Mouse (Mus musculus) liver, embryonic 11.5 days (tissue): ENCODE data around the gene B3gnt9. TPM values are rescaled to one million over a fixed set of nuclear protein-coding genes. Genes with fewer than 3 reads are reported as not detected.
"Not testable (repeated sequence)": the region's sequence is repeated elsewhere in the genome, so short reads cannot be mapped to it uniquely, and the experiment has no call there.

ENCODE experiments used
- ATAC-seq: fragments of 200-750 bp; cut with Nextera tagmentation; replicated peaks from 2 replicates; pipeline ENCODE4 v1.8.0; 2017; ENCODE audit warnings: moderate number of reproducible peaks, mild to moderate bottlenecking, moderate TSS enrichment, moderate library complexity; ENCODE audit not compliant: low FRiP score
- DNase-seq: peaks from one replicate; pipeline ENCODE4 v3.0.0-alpha.2; 2017; ENCODE audit warnings: low spot score
- H3K27ac ChIP-seq: fragments of 300-500 bp; sonication (generic); 2 replicates; pipeline ENCODE4 v1.5.1; 2014; ENCODE audit warnings: mild to moderate bottlenecking, low read depth, low read length, control low read depth
- H3K27me3 ChIP-seq: fragments of 300-500 bp; sonication (generic); replicated peaks from 2 replicates; pipeline ENCODE4 v1.6.1; 2014; ENCODE audit warnings: low read length, mixed read lengths; ENCODE audit not compliant: control insufficient read depth, insufficient read depth
- H3K36me3 ChIP-seq: fragments of 300-500 bp; sonication (generic); 2 replicates; pipeline ENCODE4 v1.6.1; 2014; ENCODE audit warnings: mild to moderate bottlenecking, low read length, moderate library complexity, mixed read lengths; ENCODE audit not compliant: control insufficient read depth, insufficient read depth
- H3K4me1 ChIP-seq: fragments of 300-500 bp; sonication (generic); replicated peaks from 2 replicates; pipeline ENCODE4 v1.6.1; 2014; ENCODE audit warnings: low read length, mixed read lengths; ENCODE audit not compliant: control insufficient read depth, insufficient read depth
- H3K4me2 ChIP-seq: fragments of 300-500 bp; sonication (generic); 2 replicates; pipeline ENCODE4 v1.6.1; 2014; ENCODE audit warnings: mild to moderate bottlenecking, control low read depth, moderate library complexity
- H3K4me3 ChIP-seq: fragments of 300-500 bp; sonication (generic); 2 replicates; pipeline ENCODE4 v1.5.1; 2014; ENCODE audit warnings: low read depth, low read length, control low read depth
- H3K9ac ChIP-seq: fragments of 300-500 bp; sonication (generic); 2 replicates; pipeline ENCODE4 v1.6.1; 2014; ENCODE audit warnings: low read depth, low read length, control low read depth
- H3K9me3 ChIP-seq: fragments of 300-500 bp; sonication (generic); 2 replicates; pipeline ENCODE4 v1.6.1; 2016; ENCODE audit warnings: low read length, inconsistent platforms, mixed read lengths; ENCODE audit not compliant: control insufficient read depth
- WGBS: fragments of 180-500 bp; shearing (Covaris S2); extraction: QIAGEN DNeasy Blood & Tissue Kit; methylation state at CpG from one replicate; pipeline ENCODE4 v1.1.7; 2014; 5-methylcytosine and 5-hydroxymethylcytosine counted together
- polyA plus RNA-seq: library from polyadenylated mRNA; unstranded; fragments of >200 nt; fragmentation: Nextera tagmentation; extraction: Ambion mirVana; gene quantifications from 2 replicates; pipeline ENCODE4 v1.2.1, GENCODE M21; 2014

Gene B3gnt9
- polyA plus RNA-seq, 1 experiment from 2014 or later = 4.2 TPM

DNA sequence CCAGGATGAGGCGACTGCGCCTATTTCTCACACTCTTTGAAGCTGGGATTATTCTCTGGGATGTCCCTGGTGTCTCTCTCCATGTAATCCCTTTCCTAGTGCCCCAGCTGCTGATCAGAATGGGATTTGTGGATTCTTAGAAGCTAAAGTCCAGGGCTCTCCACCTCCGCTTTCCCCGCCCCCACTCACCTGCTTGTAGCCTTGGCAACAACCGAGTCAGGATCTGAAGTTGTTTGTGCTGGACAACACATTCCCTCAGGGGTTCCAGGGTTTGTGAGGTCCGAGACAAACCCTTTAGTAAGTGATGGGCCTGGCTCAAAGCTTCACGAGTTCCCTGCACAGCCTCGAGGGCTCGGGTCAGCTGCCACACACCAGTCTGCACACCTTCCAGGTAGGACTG, 39.8 kb upstream of the B3gnt9 start:
- WGBS = 73% methylated on average over 9 of the region's 9 CpGs
- no peaks in the 10 kb centered on the region for H3K9me3 ChIP-seq
- no peak for ATAC-seq
- H3K36me3 ChIP-seq = peaks cover 9% of the 10 kb centered on the region; the same call in 1 of the 2 replicates
- H3K27ac ChIP-seq = no peak overlapping the region
- peak overlapping the region; percentile 10; the same call in 1 of the 2 replicates for H3K9ac ChIP-seq
- peaks cover 30% of the 10 kb centered on the region for H3K4me1 ChIP-seq
- H3K4me2 ChIP-seq = peak overlapping the region; percentile 76
- no peak for DNase-seq
- peaks cover 11% of the 10 kb centered on the region for H3K27me3 ChIP-seq
- peak overlapping the region; percentile 26 for H3K4me3 ChIP-seq

DNA sequence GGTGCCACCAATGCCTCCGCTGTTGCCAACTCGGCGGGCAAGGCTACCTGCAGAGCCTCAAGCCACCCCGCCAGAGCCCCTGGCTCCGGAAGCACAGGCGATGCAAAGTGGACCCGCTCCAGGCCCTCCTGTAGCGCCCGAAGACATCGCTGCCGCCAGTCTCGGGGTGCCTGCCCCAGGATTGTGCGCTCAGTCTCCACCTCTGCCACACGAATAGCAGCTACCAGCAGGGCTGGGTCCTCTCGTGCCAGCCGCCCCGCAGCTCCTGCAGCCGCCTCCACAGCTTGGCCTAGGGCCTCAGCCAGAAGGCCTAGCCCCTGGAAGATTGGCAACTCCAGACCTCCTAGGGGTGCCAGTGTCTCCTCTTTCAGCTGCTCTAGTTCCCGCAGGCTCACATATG, 38.5 kb upstream of the B3gnt9 start:
- H3K9ac ChIP-seq = no peak overlapping the region
- H3K9me3 ChIP-seq = no peaks in the 10 kb centered on the region
- no peak overlapping the region for H3K4me3 ChIP-seq
- ATAC-seq = no peak
- peaks cover 3% of the 10 kb centered on the region; the same call in 1 of the 2 replicates for H3K36me3 ChIP-seq
- no peak overlapping the region for H3K27ac ChIP-seq
- H3K4me1 ChIP-seq = peaks cover 28% of the 10 kb centered on the region
- WGBS = 72% methylated on average over 19 of the region's 19 CpGs
- no peak for DNase-seq
- H3K4me2 ChIP-seq = no peak overlapping the region
- peaks cover 13% of the 10 kb centered on the region for H3K27me3 ChIP-seq

DNA sequence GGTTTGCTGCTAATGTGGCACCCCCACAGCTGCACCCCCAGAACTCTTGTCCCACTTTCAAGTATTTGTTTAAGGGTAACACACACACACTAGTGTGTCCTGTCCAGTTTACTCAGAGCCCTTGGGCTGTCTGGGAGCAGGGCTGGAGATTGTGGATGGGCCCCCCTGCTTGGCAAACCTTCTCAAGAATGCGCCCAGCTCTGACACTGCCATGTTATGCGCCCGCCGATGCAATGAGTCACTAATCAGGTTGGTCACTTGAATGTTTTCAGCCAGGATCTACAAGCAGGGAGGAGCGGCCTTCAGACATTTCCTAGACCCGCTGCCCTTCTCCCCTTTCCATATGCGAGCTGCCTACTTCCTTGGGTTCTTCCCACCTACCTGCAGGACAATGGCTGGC, 37.5 kb upstream of the B3gnt9 start:
- Histone ChIP-seq H3K4me2 (no peak overlapping the region), H3K27me3 (peaks cover 13% of the 10 kb centered on the region), H3K4me1 (peaks cover 28% of the 10 kb centered on the region), H3K36me3 (peaks cover 2% of the 10 kb centered on the region; the same call in 1 of the 2 replicates), H3K4me3 (no peak overlapping the region), H3K9ac (no peak overlapping the region), H3K27ac (no peak overlapping the region), H3K9me3 (no peaks in the 10 kb centered on the region)
- DNase-seq (no peak), ATAC-seq (no peak)
- WGBS = 69% methylated on average over 7 of the region's 7 CpGs

DNA sequence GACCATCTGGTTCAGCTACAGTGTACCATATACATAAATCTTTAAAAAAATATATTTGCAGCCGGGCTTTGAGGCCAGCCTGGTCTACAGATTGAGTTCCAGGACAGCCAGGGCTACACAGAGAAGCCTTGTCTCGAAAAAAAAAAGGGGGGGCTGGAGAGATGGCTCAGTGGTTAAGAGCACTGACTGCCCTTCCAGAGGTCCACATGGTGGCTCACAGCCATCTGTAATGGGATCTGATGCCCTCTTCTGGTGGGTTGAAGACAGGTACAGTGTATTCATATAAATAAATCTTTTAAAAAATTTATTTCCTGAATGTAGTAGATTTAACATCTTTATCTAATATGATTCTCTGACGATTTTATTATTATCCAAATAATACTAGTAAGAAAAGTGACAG, 36.8 kb upstream of the B3gnt9 start:
- not testable (repeated sequence) for H3K9ac ChIP-seq, H3K36me3 ChIP-seq, H3K4me3 ChIP-seq, DNase-seq, H3K27ac ChIP-seq, H3K4me2 ChIP-seq, H3K9me3 ChIP-seq, ATAC-seq
- 60% methylated on average over 3 of the region's 3 CpGs for WGBS
- peaks cover 13% of the 10 kb centered on the region for H3K27me3 ChIP-seq
- H3K4me1 ChIP-seq = peaks cover 28% of the 10 kb centered on the region

DNA sequence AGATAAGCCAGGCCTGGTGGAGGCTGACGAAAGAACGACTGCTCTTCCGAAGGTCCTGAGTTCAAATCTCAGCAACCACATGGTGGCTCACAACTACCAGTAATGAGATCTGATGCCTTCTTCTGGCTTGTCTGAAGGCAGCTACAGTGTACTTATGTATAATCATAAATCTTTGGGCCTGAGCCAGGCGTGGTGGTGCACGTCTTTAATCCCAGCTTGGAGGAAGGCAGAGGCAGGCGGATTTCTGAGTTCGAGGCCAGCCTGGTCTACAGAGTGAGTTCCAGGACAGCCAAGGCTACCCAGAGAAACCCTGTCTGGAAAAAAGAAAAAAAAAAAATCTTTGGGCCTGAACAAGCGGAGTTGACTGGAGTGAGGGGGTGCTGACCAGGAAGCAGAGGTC, 36.4 kb upstream of the B3gnt9 start:
- not testable (repeated sequence) for H3K4me3 ChIP-seq, H3K36me3 ChIP-seq, H3K27ac ChIP-seq, H3K9me3 ChIP-seq, ATAC-seq, H3K9ac ChIP-seq, DNase-seq, H3K4me2 ChIP-seq
- peaks cover 13% of the 10 kb centered on the region for H3K27me3 ChIP-seq
- peaks cover 24% of the 10 kb centered on the region for H3K4me1 ChIP-seq
- 80% methylated on average over 8 of the region's 8 CpGs for WGBS

DNA sequence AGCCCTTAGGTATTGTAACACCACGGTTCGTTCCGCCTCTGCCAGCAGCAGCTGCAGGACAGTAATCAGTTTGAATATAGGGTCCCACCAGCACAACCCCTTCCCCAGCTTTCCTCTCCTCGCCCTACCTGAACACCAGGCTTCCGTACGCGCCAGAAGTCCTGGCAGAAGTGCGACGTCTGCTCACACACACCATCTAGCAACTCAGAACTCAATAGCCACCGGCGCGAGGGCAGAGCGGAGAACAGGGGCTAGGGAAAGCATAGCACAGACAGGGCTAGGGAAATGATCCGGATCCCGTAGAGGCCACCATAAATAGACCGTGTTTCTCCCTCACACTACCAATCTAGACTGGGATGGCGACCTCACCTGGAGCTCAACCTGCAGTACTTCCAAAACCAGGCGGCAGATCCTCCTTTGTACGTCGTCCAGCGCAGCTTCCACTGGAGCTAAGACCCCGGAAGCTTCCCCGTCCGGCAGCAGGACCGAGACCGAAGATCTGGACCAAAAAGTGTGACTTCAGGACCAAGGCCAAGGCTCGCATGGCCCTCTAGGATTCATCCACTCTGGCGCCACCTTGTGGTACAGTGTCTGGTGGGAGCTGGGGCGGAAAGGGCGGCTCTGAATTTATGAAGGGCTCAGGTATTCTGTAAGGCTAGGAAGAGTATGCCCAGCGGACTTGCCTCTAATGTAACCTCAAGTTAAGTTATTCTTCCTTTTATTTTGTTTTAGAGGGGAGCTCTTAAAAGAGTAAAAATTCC, 35.8 kb upstream of the B3gnt9 start:
- Histone ChIP-seq H3K4me1 (peaks cover 20% of the 10 kb centered on the region), H3K4me2 (peak overlapping the region; percentile 91), H3K4me3 (peak overlapping the region; percentile 52), H3K9me3 (no peaks in the 10 kb centered on the region), H3K27me3 (peaks cover 14% of the 10 kb centered on the region), H3K36me3 (peaks cover 2% of the 10 kb centered on the region; the same call in 1 of the 2 replicates), H3K27ac (no peak overlapping the region), H3K9ac (no peak overlapping the region)
- 16% methylated on average over 31 of the region's 31 CpGs for WGBS
- DNase-seq = peak; percentile 85
- ATAC-seq = 0 out of 2 replicates have a peak, but pooled peaks have one; percentile 13

DNA sequence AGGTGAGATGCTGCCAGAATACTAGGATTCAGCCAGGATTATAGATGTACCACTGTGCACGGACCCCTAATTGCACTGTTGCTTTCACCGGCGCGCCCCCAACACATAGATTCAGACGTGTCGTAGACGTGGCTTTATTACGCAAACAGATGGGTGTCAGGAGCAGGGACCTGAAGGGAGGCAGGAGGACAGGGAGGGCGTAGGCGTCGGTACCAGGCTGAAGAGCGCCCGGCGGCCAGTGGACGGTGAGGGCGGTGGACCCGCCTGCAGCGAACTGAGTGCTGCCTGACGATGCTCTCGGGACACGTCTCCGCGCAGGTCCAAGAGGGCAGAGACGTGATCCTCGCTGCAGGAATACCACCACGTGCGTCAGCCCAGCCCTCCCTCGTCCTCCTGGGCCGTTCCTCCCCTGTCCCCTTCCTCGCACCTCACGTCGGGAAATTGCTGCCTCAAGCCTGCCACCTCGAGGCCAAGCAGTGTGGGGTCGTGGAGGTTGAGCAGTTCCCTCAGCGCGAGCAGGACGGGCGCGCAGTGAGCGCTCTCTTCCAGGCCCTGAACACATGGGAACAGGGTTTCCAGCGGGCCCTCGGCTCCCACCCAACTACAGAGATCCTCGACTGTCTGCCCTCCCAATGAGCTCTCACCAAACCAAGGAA, 35.0 kb upstream of the B3gnt9 start, which contains the start of gene 4931428F04Rik:
Gene 4931428F04Rik (minus strand): TSS at position 60 of the 656 bp plus-strand sequence.
- Histone ChIP-seq H3K27ac (peak within 1 kb of the TSS; percentile 44), H3K4me2 (peak within 1 kb of the TSS; percentile 91), H3K9ac (peak within 1 kb of the TSS; percentile 60), H3K27me3 (peaks cover 20% of the 10 kb centered on the region), H3K4me3 (peak within 1 kb of the TSS; percentile 52), H3K4me1 (peaks cover 20% of the 10 kb centered on the region), H3K36me3 (peaks cover 2% of the 10 kb centered on the region; the same call in 1 of the 2 replicates), H3K9me3 (no peaks in the 10 kb centered on the region)
- 5% methylated on average over 43 of the region's 43 CpGs for WGBS
- DNase-seq (peak; percentile 54), ATAC-seq (peak; percentile 24; the same call in 1 of the 2 replicates)

DNA sequence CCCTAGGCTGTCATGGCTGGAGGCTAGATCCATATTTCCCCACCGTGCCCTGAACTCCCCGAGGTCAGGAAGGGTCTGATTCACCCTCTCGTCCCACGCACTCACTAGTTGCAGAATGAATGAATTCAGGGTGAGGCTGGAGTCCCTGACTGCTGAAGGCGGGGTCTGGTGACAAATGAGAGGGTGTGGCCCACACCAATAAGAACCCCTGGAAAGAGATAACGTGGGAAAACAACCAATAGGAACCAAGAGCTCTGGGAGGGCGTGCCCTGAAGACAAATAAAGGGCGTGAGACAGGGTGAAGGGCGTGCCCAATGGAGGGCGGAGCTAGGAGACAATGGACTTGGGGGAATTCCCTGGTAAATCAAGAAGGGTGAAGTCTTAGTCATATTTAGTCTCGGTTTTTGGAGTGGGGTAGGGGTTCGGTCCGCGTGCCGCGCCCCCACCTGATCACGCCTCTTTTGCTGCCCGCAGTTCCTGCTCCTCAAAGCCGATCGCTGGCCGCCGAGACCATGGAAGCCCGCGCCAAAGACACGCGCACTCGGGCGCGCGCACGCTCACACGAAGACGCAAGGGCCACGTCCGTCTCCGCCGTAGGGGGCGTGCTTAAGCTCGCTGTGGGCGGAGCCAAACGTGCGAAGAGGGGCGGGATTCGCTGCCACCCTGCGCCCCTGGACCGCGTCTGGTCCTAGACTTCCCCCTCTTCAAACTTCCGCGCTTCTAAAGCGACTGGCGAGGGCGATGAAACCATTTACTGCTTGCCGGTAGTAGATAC, 34.2 kb upstream of the B3gnt9 start:
- ATAC-seq (peak; percentile 89), DNase-seq (peak; percentile 94)
- H3K9me3 ChIP-seq = no peaks in the 10 kb centered on the region
- peaks cover 2% of the 10 kb centered on the region; the same call in 1 of the 2 replicates for H3K36me3 ChIP-seq
- peaks cover 20% of the 10 kb centered on the region for H3K4me1 ChIP-seq
- H3K9ac ChIP-seq = peak overlapping the region; percentile 60
- H3K27me3 ChIP-seq = peaks cover 25% of the 10 kb centered on the region
- peak overlapping the region; percentile 52 for H3K4me3 ChIP-seq
- WGBS = under 1% methylated on average over 53 of the region's 53 CpGs
- peak overlapping the region; percentile 91 for H3K4me2 ChIP-seq
- peak overlapping the region; percentile 44 for H3K27ac ChIP-seq
